9 mouse cellular contexts compared by ENCODE assay signal in the genomic region with DNA sequence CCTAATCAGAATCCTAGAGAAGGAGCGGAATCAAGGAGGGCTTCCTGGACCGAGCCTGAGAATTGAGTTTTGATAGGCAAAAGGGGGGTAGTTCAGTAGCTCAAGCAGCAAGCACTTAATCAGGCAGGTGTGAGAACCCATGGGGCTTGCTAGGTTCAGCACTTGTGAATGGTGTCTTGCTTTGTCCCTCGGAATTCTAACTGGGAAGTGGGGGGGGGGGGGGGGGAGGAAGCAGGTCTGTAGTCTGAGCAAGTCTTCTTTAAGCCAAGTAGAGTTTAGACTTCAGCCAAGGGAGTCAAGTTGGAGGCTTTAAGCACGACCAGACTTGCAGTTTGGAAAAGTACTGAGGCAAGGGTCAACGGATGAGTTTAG.
A peak's percentile ranks its signal among the peaks of the same experiment; 100 is the strongest.
DNase-seq lines count a peak whose midpoint lies in the region; ATAC-seq lines count a peak whose summit lies in the region.
"Had no signal": no experiment of that assay in that cellular context is flagged by ENCODE, and none has a peak within 500 bp of the region (broad histone marks: within the 10 kb centered on the region; RNA-seq: fewer than 3 reads in every experiment).

No protein-coding gene starts in this region.

- no peak for ATAC-seq in kidney, embryonic 14.5 days (ENCODE audit: low FRiP score, low TSS enrichment)
- ATAC-seq in embryonic facial prominence, embryonic 15.5 days (ENCODE audit: insufficient number of reproducible peaks, low FRiP score, low TSS enrichment, low read depth), result no peak
- ATAC-seq in hindbrain, embryonic 16.5 days, result peak; percentile 10; the same call in 1 of the 2 replicates
- ATAC-seq in midbrain, embryonic 16.5 days, result no peak; the same call in 1 of the 2 replicates

- 26% methylated on average over 5 of the region's 5 CpGs for WGBS in kidney, embryonic 14.5 days
- 18% methylated on average over 5 of the region's 5 CpGs for WGBS in embryonic facial prominence, embryonic 15.5 days
- WGBS in hindbrain, embryonic 16.5 days, result 30% methylated on average over 4 of the region's 5 CpGs
- whole genome bisulfite sequencing in midbrain, embryonic 16.5 days, result 8% methylated on average over 5 of the region's 5 CpGs

- no peaks in the 10 kb centered on the region for H3K9me3 ChIP-seq in kidney, embryonic 14.5 days (ENCODE audit: control insufficient read depth, low read length)
- H3K9me3 ChIP-seq in embryonic facial prominence, embryonic 15.5 days (replicated peaks), result no peaks in the 10 kb centered on the region
- no peaks in the 10 kb centered on the region for H3K9me3 ChIP-seq in hindbrain, embryonic 16.5 days (ENCODE audit: control insufficient read depth, low read length)
- H3K9me3 ChIP-seq in midbrain, embryonic 16.5 days (replicated peaks; ENCODE audit: control insufficient read depth, low read length, poor library complexity, severe bottlenecking), result peaks cover 7% of the 10 kb centered on the region; the same call in 1 of the 2 replicates

- H3K9ac ChIP-seq in kidney, embryonic 14.5 days (ENCODE audit: low read depth, low read length), result peak overlapping the region; percentile 4; the same call in 1 of the 2 replicates
- no peak overlapping the region for H3K9ac ChIP-seq in embryonic facial prominence, embryonic 15.5 days
- peak overlapping the region; percentile 54 for H3K9ac ChIP-seq in hindbrain, embryonic 16.5 days (ENCODE audit: low read depth, low read length)
- peak overlapping the region; percentile 3; the same call in 1 of the 2 replicates for H3K9ac ChIP-seq in midbrain, embryonic 16.5 days (ENCODE audit: low read depth, low read length)

- no peak for DNase-seq in kidney, postnatal 25 days
- DNase-seq in urinary bladder, postnatal 10 days (ENCODE audit: low spot score), result no peak
- no peak for DNase-seq in adrenal gland, postnatal 10 days
- no peak for DNase-seq in cerebellum, adult 8-10 months
- DNase-seq: gastrocnemius, postnatal 36 days had no signal

- H3K36me3 ChIP-seq in kidney, embryonic 14.5 days (ENCODE audit: control insufficient read depth, insufficient read depth, low read length), result no peaks in the 10 kb centered on the region
- no peaks in the 10 kb centered on the region for H3K36me3 ChIP-seq in embryonic facial prominence, embryonic 15.5 days
- H3K36me3 ChIP-seq in hindbrain, embryonic 16.5 days (ENCODE audit: control insufficient read depth, insufficient read depth, low read length), result no peaks in the 10 kb centered on the region
- no peaks in the 10 kb centered on the region for H3K36me3 ChIP-seq in midbrain, embryonic 16.5 days (ENCODE audit: control insufficient read depth, insufficient read depth, low read length)

- H3K27ac ChIP-seq in kidney, embryonic 14.5 days (ENCODE audit: low read depth, low read length), result peak overlapping the region; percentile 67
- H3K27ac ChIP-seq in embryonic facial prominence, embryonic 15.5 days (replicated peaks), result peak overlapping the region; percentile 72
- peak overlapping the region; percentile 76 for H3K27ac ChIP-seq in hindbrain, embryonic 16.5 days (ENCODE audit: low read depth, low read length)
- peak overlapping the region; percentile 62 for H3K27ac ChIP-seq in midbrain, embryonic 16.5 days (ENCODE audit: low read length)

- peak overlapping the region; percentile 41 for H3K4me2 ChIP-seq in kidney, embryonic 14.5 days (replicated peaks; ENCODE audit: low read depth, low read length)
- H3K4me2 ChIP-seq in embryonic facial prominence, embryonic 15.5 days (replicated peaks), result peak overlapping the region; percentile 40
- peak overlapping the region; percentile 58 for H3K4me2 ChIP-seq in hindbrain, embryonic 16.5 days (ENCODE audit: low read length)
- H3K4me2 ChIP-seq in midbrain, embryonic 16.5 days (ENCODE audit: low read length), result peak overlapping the region; percentile 43

- H3K27me3 ChIP-seq in kidney, embryonic 14.5 days (ENCODE audit: control insufficient read depth, insufficient read depth, low read length), result no peaks in the 10 kb centered on the region
- no peaks in the 10 kb centered on the region for H3K27me3 ChIP-seq in embryonic facial prominence, embryonic 15.5 days
- no peaks in the 10 kb centered on the region for H3K27me3 ChIP-seq in hindbrain, embryonic 16.5 days (replicated peaks; ENCODE audit: control insufficient read depth, insufficient read depth, low read length)
- H3K27me3 ChIP-seq in midbrain, embryonic 16.5 days (ENCODE audit: control insufficient read depth, insufficient read depth, low read depth, low read length), result no peaks in the 10 kb centered on the region

- peak overlapping the region; percentile 9; the same call in 1 of the 2 replicates for H3K4me3 ChIP-seq in kidney, embryonic 14.5 days (ENCODE audit: low read length)
- peak overlapping the region; percentile 16; the same call in 1 of the 2 replicates for H3K4me3 ChIP-seq in embryonic facial prominence, embryonic 15.5 days (replicated peaks)
- H3K4me3 ChIP-seq in hindbrain, embryonic 16.5 days (ENCODE audit: low read length), result peak overlapping the region; percentile 29
- H3K4me3 ChIP-seq in midbrain, embryonic 16.5 days (ENCODE audit: low read depth, low read length), result peak overlapping the region; percentile 16

- H3K4me1 ChIP-seq in kidney, embryonic 14.5 days (ENCODE audit: control insufficient read depth, insufficient read depth, low read length), result peaks cover 38% of the 10 kb centered on the region
- peaks cover 13% of the 10 kb centered on the region for H3K4me1 ChIP-seq in embryonic facial prominence, embryonic 15.5 days
- H3K4me1 ChIP-seq in hindbrain, embryonic 16.5 days (ENCODE audit: control insufficient read depth, insufficient read depth, low read depth, low read length), result peaks cover 15% of the 10 kb centered on the region
- peaks cover 18% of the 10 kb centered on the region for H3K4me1 ChIP-seq in midbrain, embryonic 16.5 days (ENCODE audit: control insufficient read depth, insufficient read depth, low read length)
